Mouse (Mus musculus): ENCODE measurements around the gene Mrgprx2. TPM values are rescaled to one million over a fixed set of nuclear protein-coding genes. Genes with fewer than 3 reads are reported as not detected.

Gene Mrgprx2
- total RNA-seq (2023): not detected

DNA sequence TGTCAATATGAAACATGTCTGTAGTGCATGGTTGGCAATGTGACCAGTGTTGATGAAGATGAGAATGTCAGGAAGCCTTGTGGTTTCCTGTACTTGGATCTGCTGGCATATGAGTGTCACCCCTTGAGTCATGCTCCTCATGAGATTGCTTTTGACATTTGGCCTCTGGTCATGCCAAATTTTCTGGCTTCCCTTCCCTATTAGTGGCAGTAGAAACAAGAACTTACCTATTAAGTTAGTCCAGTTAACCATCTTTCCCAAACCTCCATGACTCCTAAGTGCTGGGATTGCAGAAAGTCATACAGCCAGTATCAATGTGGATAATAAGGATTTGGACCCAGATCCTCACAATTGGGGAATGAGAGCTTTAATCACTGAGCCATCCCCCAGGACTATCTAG, at the start of gene Mrgprx2:
Mrgprx2 (minus strand) TSS at position 101 of the 400 bp plus-strand sequence.

GRCm38 (mm10) chr7:48456242-48456641, 42.9 kb downstream of the Mrgprx2 start, which contains the start of gene Mrgprb1:
Mrgprb1 (minus strand) TSS chr7:48456342.

Other genes with a start within 250 kb of the Mrgprx2 start
- gene Mrgprb8, start 110.8 kb downstream of the Mrgprx2 start, total RNA-seq (2023): not detected
- not detected for gene Mrgprb1, start 43.0 kb downstream of the Mrgprx2 start, total RNA-seq (2023)
- not detected for gene Mrgprb2, start 58.8 kb upstream of the Mrgprx2 start, total RNA-seq (2023)
- gene Mrgprb3, start 144.5 kb upstream of the Mrgprx2 start, total RNA-seq (2023): not detected

All from CD4-positive naive resting alpha-beta T cell, adult 57 days (primary cell).